Mouse (Mus musculus): ENCODE measurements around the gene Rimbp2. TPM values are rescaled to one million over a fixed set of nuclear protein-coding genes. Genes with fewer than 3 reads are reported as not detected.

Rimbp2 gene
- polyA plus RNA-seq, 1 experiment, result not detected

- no peaks in the 10 kb centered on the region for H3K36me3 ChIP-seq (ENCODE audit: control insufficient read depth, insufficient read depth, low read length)
- no peak overlapping the region for H3K27ac ChIP-seq (ENCODE audit: insufficient read depth, low read length)
- H3K4me3 ChIP-seq (ENCODE audit: extremely low read depth, insufficient read depth, insufficient read length), result no peak overlapping the region
- TF ChIP-seq CTCF (IDR thresholded peaks at IDR 0.05; ENCODE audit: extremely low read depth, insufficient read depth, insufficient read length, insufficient replicate concordance) (no peak), POLR2A (IDR thresholded peaks at IDR 0.05; ENCODE audit: low read depth, low read length) (no peak)
- no peaks in the 10 kb centered on the region for H3K4me1 ChIP-seq (ENCODE audit: control insufficient read depth, insufficient read depth, insufficient read length)
- no peaks in the 10 kb centered on the region for H3K27me3 ChIP-seq (ENCODE audit: control insufficient read depth, insufficient read depth, low read length)
- 80% methylated on average over 8 of the region's 8 CpGs for WGBS
- no peak for DNase-seq (ENCODE audit: low read depth in 1 of 2, low spot score in 2 of 2)
Measured at GRCm38 (mm10) chr5:128834126-128834525, 119.2 kb downstream of the Rimbp2 start.

- TF ChIP-seq CTCF (IDR thresholded peaks at IDR 0.05; ENCODE audit: extremely low read depth, insufficient read depth, insufficient read length, insufficient replicate concordance), result no peak
- no peak for TF ChIP-seq POLR2A (IDR thresholded peaks at IDR 0.05; ENCODE audit: low read depth, low read length)
- no peak for DNase-seq (ENCODE audit: low read depth in 1 of 2, low spot score in 2 of 2)
- Histone ChIP-seq H3K27ac (ENCODE audit: insufficient read depth, low read length) (no peak overlapping the region), H3K4me3 (ENCODE audit: extremely low read depth, insufficient read depth, insufficient read length) (no peak overlapping the region), H3K36me3 (ENCODE audit: control insufficient read depth, insufficient read depth, low read length) (no peaks in the 10 kb centered on the region), H3K27me3 (ENCODE audit: control insufficient read depth, insufficient read depth, low read length) (no peaks in the 10 kb centered on the region), H3K4me1 (ENCODE audit: control insufficient read depth, insufficient read depth, insufficient read length) (no peaks in the 10 kb centered on the region)
- 75% methylated on average over 3 of the region's 3 CpGs for WGBS
Measured at GRCm38 (mm10) chr5:128822843-128823242, 130.4 kb downstream of the Rimbp2 start.

GRCm38 (mm10) chr5:128819638-128820285, 133.5 kb downstream of the Rimbp2 start:
- no peaks in the 10 kb centered on the region for H3K4me1 ChIP-seq (ENCODE audit: control insufficient read depth, insufficient read depth, insufficient read length)
- DNase-seq (ENCODE audit: low read depth in 1 of 2, low spot score in 2 of 2), result no peak
- 76% methylated on average over 12 of the region's 12 CpGs for WGBS
- no peak overlapping the region for H3K27ac ChIP-seq (ENCODE audit: insufficient read depth, low read length)
- no peak for TF ChIP-seq CTCF (IDR thresholded peaks at IDR 0.05; ENCODE audit: extremely low read depth, insufficient read depth, insufficient read length, insufficient replicate concordance)
- TF ChIP-seq POLR2A (IDR thresholded peaks at IDR 0.05; ENCODE audit: low read depth, low read length), result no peak
- H3K36me3 ChIP-seq (ENCODE audit: control insufficient read depth, insufficient read depth, low read length), result no peaks in the 10 kb centered on the region
- no peaks in the 10 kb centered on the region for H3K27me3 ChIP-seq (ENCODE audit: control insufficient read depth, insufficient read depth, low read length)
- no peak overlapping the region for H3K4me3 ChIP-seq (ENCODE audit: extremely low read depth, insufficient read depth, insufficient read length)

- H3K4me1 ChIP-seq (ENCODE audit: control insufficient read depth, insufficient read depth, insufficient read length), result no peaks in the 10 kb centered on the region
- WGBS, result 72% methylated on average over 8 of the region's 8 CpGs
- no peak for DNase-seq (ENCODE audit: low read depth in 1 of 2, low spot score in 2 of 2)
- no peaks in the 10 kb centered on the region for H3K27me3 ChIP-seq (ENCODE audit: control insufficient read depth, insufficient read depth, low read length)
- no peaks in the 10 kb centered on the region for H3K36me3 ChIP-seq (ENCODE audit: control insufficient read depth, insufficient read depth, low read length)
- no peak overlapping the region for H3K27ac ChIP-seq (ENCODE audit: insufficient read depth, low read length)
- TF ChIP-seq CTCF (IDR thresholded peaks at IDR 0.05; ENCODE audit: extremely low read depth, insufficient read depth, insufficient read length, insufficient replicate concordance), result no peak
- TF ChIP-seq POLR2A (IDR thresholded peaks at IDR 0.05; ENCODE audit: low read depth, low read length), result no peak
- no peak overlapping the region for H3K4me3 ChIP-seq (ENCODE audit: extremely low read depth, insufficient read depth, insufficient read length)
Measured at GRCm38 (mm10) chr5:128815629-128816028, 137.7 kb downstream of the Rimbp2 start.

- no peak for DNase-seq (ENCODE audit: low read depth in 1 of 2, low spot score in 2 of 2)
- TF ChIP-seq CTCF (IDR thresholded peaks at IDR 0.05; ENCODE audit: extremely low read depth, insufficient read depth, insufficient read length, insufficient replicate concordance) (no peak), POLR2A (IDR thresholded peaks at IDR 0.05; ENCODE audit: low read depth, low read length) (no peak)
- Histone ChIP-seq H3K4me3 (ENCODE audit: extremely low read depth, insufficient read depth, insufficient read length) (no peak overlapping the region), H3K36me3 (ENCODE audit: control insufficient read depth, insufficient read depth, low read length) (no peaks in the 10 kb centered on the region), H3K27ac (ENCODE audit: insufficient read depth, low read length) (no peak overlapping the region), H3K27me3 (ENCODE audit: control insufficient read depth, insufficient read depth, low read length) (no peaks in the 10 kb centered on the region), H3K4me1 (ENCODE audit: control insufficient read depth, insufficient read depth, insufficient read length) (no peaks in the 10 kb centered on the region)
- WGBS, result 77% methylated on average over 6 of the region's 6 CpGs
Measured at GRCm38 (mm10) chr5:128815078-128815477, 138.2 kb downstream of the Rimbp2 start.

DNA sequence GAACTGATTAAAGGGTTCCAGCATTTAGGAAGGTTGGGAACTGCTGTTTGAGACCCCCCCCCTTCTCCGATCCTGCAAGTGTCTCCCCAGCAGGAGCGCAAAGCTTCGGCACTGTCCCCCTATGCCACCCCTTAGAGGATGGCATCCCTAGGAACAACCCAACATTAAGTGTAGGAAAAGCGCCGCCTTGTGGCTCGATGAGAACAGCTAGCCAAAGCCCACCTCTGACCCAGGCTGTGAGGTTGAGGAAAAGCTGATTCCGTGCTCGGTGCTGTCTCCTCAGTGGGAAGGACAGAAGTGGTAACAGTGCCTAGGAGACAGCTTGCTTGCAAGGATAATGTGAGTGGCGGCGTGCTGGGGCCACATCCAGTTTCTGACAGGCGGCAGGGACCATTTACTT, 140.2 kb downstream of the Rimbp2 start:
- 30% methylated on average over 11 of the region's 11 CpGs for WGBS
- Histone ChIP-seq H3K27me3 (ENCODE audit: control insufficient read depth, insufficient read depth, low read length) (no peaks in the 10 kb centered on the region), H3K27ac (ENCODE audit: insufficient read depth, low read length) (no peak overlapping the region), H3K36me3 (ENCODE audit: control insufficient read depth, insufficient read depth, low read length) (no peaks in the 10 kb centered on the region), H3K4me1 (ENCODE audit: control insufficient read depth, insufficient read depth, insufficient read length) (no peaks in the 10 kb centered on the region), H3K4me3 (ENCODE audit: extremely low read depth, insufficient read depth, insufficient read length) (no peak overlapping the region)
- no peak for TF ChIP-seq CTCF (IDR thresholded peaks at IDR 0.05; ENCODE audit: extremely low read depth, insufficient read depth, insufficient read length, insufficient replicate concordance)
- TF ChIP-seq POLR2A (IDR thresholded peaks at IDR 0.05; ENCODE audit: low read depth, low read length), result no peak
- no peak for DNase-seq (ENCODE audit: low read depth in 1 of 2, low spot score in 2 of 2)

DNA sequence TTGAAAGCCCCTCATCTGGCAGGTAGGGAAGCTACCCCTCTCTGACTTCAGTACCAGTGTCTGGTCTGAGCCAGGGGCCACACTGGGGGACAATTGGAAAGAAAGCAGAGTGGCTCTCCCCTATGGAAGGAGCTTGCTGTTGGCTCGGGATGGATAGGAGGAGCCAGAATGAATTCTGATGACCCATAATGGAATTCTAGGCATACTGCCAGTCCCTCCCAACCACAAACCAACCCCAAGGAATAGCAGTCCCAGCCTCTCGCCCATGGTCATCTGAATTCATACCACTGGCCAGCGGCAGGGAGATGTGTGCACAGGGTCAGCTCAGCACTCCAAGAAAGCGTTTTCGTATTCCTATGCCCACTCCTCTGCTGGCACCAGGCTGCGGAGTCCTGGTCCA, 141.9 kb downstream of the Rimbp2 start:
- no peak for DNase-seq (ENCODE audit: low read depth in 1 of 2, low spot score in 2 of 2)
- no peaks in the 10 kb centered on the region for H3K27me3 ChIP-seq (ENCODE audit: control insufficient read depth, insufficient read depth, low read length)
- WGBS, result 84% methylated on average over 6 of the region's 6 CpGs
- no peaks in the 10 kb centered on the region for H3K4me1 ChIP-seq (ENCODE audit: control insufficient read depth, insufficient read depth, insufficient read length)
- H3K27ac ChIP-seq (ENCODE audit: insufficient read depth, low read length), result no peak overlapping the region
- no peaks in the 10 kb centered on the region for H3K36me3 ChIP-seq (ENCODE audit: control insufficient read depth, insufficient read depth, low read length)
- H3K4me3 ChIP-seq (ENCODE audit: extremely low read depth, insufficient read depth, insufficient read length), result no peak overlapping the region
- TF ChIP-seq CTCF (IDR thresholded peaks at IDR 0.05; ENCODE audit: extremely low read depth, insufficient read depth, insufficient read length, insufficient replicate concordance), result no peak
- no peak for TF ChIP-seq POLR2A (IDR thresholded peaks at IDR 0.05; ENCODE audit: low read depth, low read length)

All from spleen, adult 2 months (tissue).